Mouse (Mus musculus) liver, embryonic 14.5 days (tissue): ENCODE results near the gene Efemp1. TPM values are rescaled to one million over a fixed set of nuclear protein-coding genes. Genes with fewer than 3 reads are reported as not detected.
A peak's percentile ranks its signal among the peaks of the same experiment; 100 is the strongest.

ENCODE experiments used
- ATAC-seq: fragments of 200-750 bp; cut with Nextera tagmentation; 2 replicates; pipeline ENCODE4 v1.8.0; 2017; ENCODE audit warnings: moderate number of reproducible peaks, mild to moderate bottlenecking, moderate library complexity; ENCODE audit not compliant: insufficient read depth
- DNase-seq, 3 experiments: peaks; one replicate each; pipeline ENCODE4 v3.0.0-alpha.2; 2012 to 2013; ENCODE audit warnings: low read depth in 3 of 3, low spot score in 3 of 3
- H3K27ac ChIP-seq: fragments of 300-500 bp; sonication (generic); 2 replicates; pipeline ENCODE4 v1.5.1; 2014; ENCODE audit warnings: moderate library complexity, mild to moderate bottlenecking, control low read depth, inconsistent platforms
- H3K27me3 ChIP-seq: fragments of 300-500 bp; sonication (generic); 2 replicates; pipeline ENCODE4 v1.6.1; 2014; ENCODE audit warnings: mild to moderate bottlenecking, low read length, moderate library complexity; ENCODE audit not compliant: control insufficient read depth, insufficient read depth
- H3K36me3 ChIP-seq: fragments of 300-500 bp; sonication (generic); replicated peaks from 2 replicates; pipeline ENCODE4 v1.6.1; 2014; ENCODE audit warnings: low read depth; ENCODE audit not compliant: control insufficient read depth, insufficient read depth
- H3K4me1 ChIP-seq, 2 experiments: fragments of 200-500 bp in 1 of 2; fragments of 300-500 bp in 1 of 2; sonication (generic) in 1 of 2; replicated peaks; 2 replicates each; pipeline ENCODE4 v1.6.1; 2012 to 2014; ENCODE audit warnings: antibody characterized with exemption in 1 of 2, inconsistent platforms in 1 of 2, low read length in 1 of 2; ENCODE audit not compliant: control insufficient read depth in 2 of 2, insufficient read depth in 2 of 2
- H3K4me2 ChIP-seq: fragments of 300-500 bp; sonication (generic); 2 replicates; pipeline ENCODE4 v1.6.1; 2014; ENCODE audit warnings: low read depth, mild to moderate bottlenecking, control low read depth, moderate library complexity
- H3K4me3 ChIP-seq, 2 experiments: fragments of 200-500 bp in 1 of 2; fragments of 300-500 bp in 1 of 2; sonication (generic) in 1 of 2; 2 replicates each; pipeline ENCODE4 v1.5.1; 2012 to 2014; ENCODE audit warnings: low read depth in 2 of 2, low read length in 2 of 2, mild to moderate bottlenecking in 2 of 2, control low read depth in 1 of 2, inconsistent platforms in 1 of 2, moderate library complexity in 1 of 2; ENCODE audit not compliant: insufficient read depth in 1 of 2
- H3K9ac ChIP-seq: fragments of 300-500 bp; sonication (generic); replicated peaks from 2 replicates; pipeline ENCODE4 v1.6.1; 2014; ENCODE audit warnings: mild to moderate bottlenecking, control low read depth, moderate library complexity
- H3K9me3 ChIP-seq: fragments of 300-500 bp; sonication (generic); 2 replicates; pipeline ENCODE4 v1.6.1; 2016; ENCODE audit warnings: low read length, mixed read lengths; ENCODE audit not compliant: control insufficient read depth
- CTCF ChIP-seq: IDR thresholded peaks from 2 replicates; pipeline ENCODE4 v1.5.1; 2016; ENCODE audit warnings: antibody characterized with exemption, low read depth, control low read depth
- EP300 ChIP-seq: IDR thresholded peaks from 2 replicates; pipeline ENCODE4 v1.6.1; 2016; ENCODE audit warnings: antibody characterized with exemption, low read depth
- WGBS: fragments of 180-500 bp; shearing (Covaris S2); extraction: QIAGEN DNeasy Blood & Tissue Kit; methylation state at CpG from one replicate; pipeline ENCODE4 v1.1.7; 2014; ENCODE audit not compliant: insufficient replicate concordance; 5-methylcytosine and 5-hydroxymethylcytosine counted together
- polyA plus RNA-seq, 2 experiments: library from polyadenylated mRNA; depleted of rRNA in 1 of 2; stranded (reverse) in 1 of 2; unstranded in 1 of 2; fragments of >200 nt; fragmentation: Nextera tagmentation in 1 of 2; extraction: Ambion mirVana in 1 of 2; gene quantifications; 2 replicates each; pipeline versions ENCODE4 v1.2.1 to v1.2.3; 2012 to 2014

The Efemp1 gene
- polyA plus RNA-seq, 2 experiments = 0.81 to 1.7 TPM

GRCm38 (mm10) chr11:28852361-28852919, 564 bp upstream of the Efemp1 start:
- Histone ChIP-seq H3K27ac (no peak overlapping the region), H3K9me3 (no peaks in the 10 kb centered on the region), H3K4me1 (no peaks in the 10 kb centered on the region), H3K36me3 (no peaks in the 10 kb centered on the region), H3K4me2 (peak overlapping the region; percentile 43; the same call in 1 of the 2 replicates), H3K27me3 (no peaks in the 10 kb centered on the region; the same call in 1 of the 2 replicates), H3K4me3 (no peak overlapping the region), H3K9ac (no peak overlapping the region)
- no peak for DNase-seq
- TF ChIP-seq EP300 = no peak
- no peak for TF ChIP-seq CTCF
- ATAC-seq = no peak
- 15% methylated on average over 6 of the region's 6 CpGs for WGBS

GRCm38 (mm10) chr11:28859125-28859524, 6.1 kb downstream of the Efemp1 start:
- TF ChIP-seq EP300 (no peak), CTCF (no peak)
- no peak overlapping the region for H3K9ac ChIP-seq
- H3K27ac ChIP-seq = no peak overlapping the region
- ATAC-seq (no peak), DNase-seq (no peak)
- H3K4me3 ChIP-seq = no peak overlapping the region
- no peaks in the 10 kb centered on the region for H3K4me1 ChIP-seq
- no peaks in the 10 kb centered on the region for H3K36me3 ChIP-seq
- H3K27me3 ChIP-seq = no peaks in the 10 kb centered on the region
- no peaks in the 10 kb centered on the region for H3K9me3 ChIP-seq
- H3K4me2 ChIP-seq = no peak overlapping the region

- DNase-seq (no peak), ATAC-seq (no peak)
- Histone ChIP-seq H3K4me1 (no peaks in the 10 kb centered on the region), H3K9ac (no peak overlapping the region), H3K9me3 (no peaks in the 10 kb centered on the region), H3K4me2 (no peak overlapping the region), H3K27ac (no peak overlapping the region), H3K4me3 (no peak overlapping the region), H3K27me3 (no peaks in the 10 kb centered on the region), H3K36me3 (no peaks in the 10 kb centered on the region)
- TF ChIP-seq CTCF = no peak
- TF ChIP-seq EP300 = no peak
- whole genome bisulfite sequencing = 69% methylated on average over 2 of the region's 2 CpGs
Observed at GRCm38 (mm10) chr11:28869129-28869528, 16.1 kb downstream of the Efemp1 start.

- H3K27me3 ChIP-seq = no peaks in the 10 kb centered on the region
- no peak overlapping the region for H3K27ac ChIP-seq
- 44% methylated on average over 2 of the region's 2 CpGs for WGBS
- no peak overlapping the region for H3K4me3 ChIP-seq
- no peaks in the 10 kb centered on the region for H3K4me1 ChIP-seq
- H3K36me3 ChIP-seq = no peaks in the 10 kb centered on the region
- H3K9me3 ChIP-seq = no peaks in the 10 kb centered on the region
- no peak for TF ChIP-seq EP300
- TF ChIP-seq CTCF = no peak
- no peak for DNase-seq
- H3K9ac ChIP-seq = no peak overlapping the region
- no peak overlapping the region for H3K4me2 ChIP-seq
- no peak for ATAC-seq
Observed at GRCm38 (mm10) chr11:28881381-28881976, 28.5 kb downstream of the Efemp1 start.

- TF ChIP-seq CTCF (no peak), EP300 (no peak)
- H3K9ac ChIP-seq = no peak overlapping the region
- H3K4me1 ChIP-seq = no peaks in the 10 kb centered on the region
- H3K4me3 ChIP-seq = no peak overlapping the region
- no peaks in the 10 kb centered on the region for H3K36me3 ChIP-seq
- no peak overlapping the region for H3K4me2 ChIP-seq
- no peak for DNase-seq
- ATAC-seq = no peak
- no peaks in the 10 kb centered on the region for H3K9me3 ChIP-seq
- WGBS = 45% methylated on average over 4 of the region's 4 CpGs
- H3K27me3 ChIP-seq = no peaks in the 10 kb centered on the region
- H3K27ac ChIP-seq = no peak overlapping the region
Observed at GRCm38 (mm10) chr11:28883106-28883505, 30.1 kb downstream of the Efemp1 start.
